Mouse (Mus musculus) lung, postnatal 36 days (tissue): ENCODE data around the gene Helt.
"Not testable (repeated sequence)": the region's sequence is repeated elsewhere in the genome, so short reads cannot be mapped to it uniquely, and the experiment has no call there.

Experiments
- DNase-seq: peaks from one replicate; pipeline ENCODE4 v3.0.0; 2022; ENCODE audit warnings: mixed read lengths

Gene Helt

DNA sequence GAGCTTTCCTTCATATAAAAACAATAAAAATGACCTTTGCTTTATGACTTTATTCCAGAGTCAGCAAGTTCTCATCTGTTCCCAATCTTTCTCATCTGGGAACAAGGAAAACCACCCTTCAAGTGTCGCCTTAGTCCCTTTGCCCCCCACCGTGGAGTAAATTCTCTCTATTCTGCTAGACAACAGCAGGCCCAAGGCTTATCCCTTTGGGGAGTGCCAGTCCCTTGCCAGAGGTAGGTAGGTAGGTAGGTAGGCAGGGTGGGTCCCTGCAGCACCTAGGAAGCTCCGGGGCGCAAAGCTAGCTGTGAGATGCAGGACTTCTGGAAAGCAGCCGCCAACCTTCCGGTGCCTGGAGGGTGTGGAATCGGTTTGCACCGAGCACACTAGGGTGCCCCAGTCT lies 1.5 kb upstream of the Helt start:
- DNase-seq: no peak

DNA sequence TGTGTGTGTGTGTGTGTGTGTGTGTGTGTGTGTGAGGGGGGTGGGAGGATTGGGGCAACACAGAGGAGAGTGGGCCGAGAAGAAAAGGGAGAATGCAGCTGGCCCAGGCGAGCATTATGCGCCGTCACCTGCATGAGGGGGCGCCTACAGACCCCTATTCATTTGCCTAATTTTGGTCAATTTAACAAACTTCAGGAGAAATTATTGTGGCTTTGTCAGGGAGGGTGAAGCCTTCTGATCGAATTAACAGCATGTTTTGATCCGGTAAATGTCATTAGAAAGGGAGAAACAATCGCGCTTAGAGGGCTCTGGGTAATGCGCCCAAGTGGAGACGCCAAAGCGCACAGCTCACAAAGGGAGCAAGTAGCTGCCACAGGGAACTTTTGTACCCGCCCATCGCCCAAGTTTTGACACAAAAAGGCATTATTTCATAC lies 647 bp upstream of the Helt start:
- DNase-seq: no peak

DNA sequence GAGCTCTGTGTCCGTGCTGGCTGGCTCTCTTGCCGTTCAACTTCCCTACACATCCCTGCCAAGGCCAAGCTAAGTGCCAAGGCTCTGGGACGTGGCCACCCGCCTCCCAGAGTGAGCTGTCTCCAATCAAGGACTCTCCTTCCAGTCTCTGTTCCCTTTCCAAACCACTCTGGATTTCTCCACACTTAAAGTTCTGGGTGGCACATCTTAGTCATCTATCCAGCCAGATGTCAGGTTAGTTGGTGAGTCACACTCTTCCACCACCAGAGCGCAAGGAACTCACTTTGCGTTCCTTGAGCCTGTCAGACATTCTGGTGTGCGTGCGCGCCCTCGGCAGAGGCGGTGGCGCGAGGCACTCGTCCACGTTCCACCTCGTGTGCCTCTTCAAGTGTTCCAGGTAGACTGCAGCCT lies 725 bp downstream of the Helt start:
- no peak for DNase-seq

DNA sequence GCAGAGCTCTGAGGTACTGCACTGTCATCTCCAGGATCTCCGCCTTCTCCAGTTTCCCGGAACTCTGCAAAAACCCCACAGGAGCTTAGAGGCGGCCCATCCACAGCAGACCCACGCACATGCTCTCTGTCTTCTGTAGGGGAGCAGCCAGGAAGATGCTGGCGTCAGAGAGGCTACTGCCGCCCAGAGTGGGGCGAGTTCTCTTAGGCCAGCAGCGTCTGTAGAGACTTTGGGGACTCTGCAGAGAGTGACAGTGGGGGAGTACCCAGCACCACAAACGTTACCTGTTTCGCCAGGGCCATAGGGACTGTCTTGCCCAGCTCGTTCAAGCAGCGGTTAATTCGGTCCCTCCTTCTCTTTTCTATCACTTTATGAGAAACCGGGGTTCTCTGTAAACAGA lies 1.3 kb downstream of the Helt start:
- no peak for DNase-seq

DNA sequence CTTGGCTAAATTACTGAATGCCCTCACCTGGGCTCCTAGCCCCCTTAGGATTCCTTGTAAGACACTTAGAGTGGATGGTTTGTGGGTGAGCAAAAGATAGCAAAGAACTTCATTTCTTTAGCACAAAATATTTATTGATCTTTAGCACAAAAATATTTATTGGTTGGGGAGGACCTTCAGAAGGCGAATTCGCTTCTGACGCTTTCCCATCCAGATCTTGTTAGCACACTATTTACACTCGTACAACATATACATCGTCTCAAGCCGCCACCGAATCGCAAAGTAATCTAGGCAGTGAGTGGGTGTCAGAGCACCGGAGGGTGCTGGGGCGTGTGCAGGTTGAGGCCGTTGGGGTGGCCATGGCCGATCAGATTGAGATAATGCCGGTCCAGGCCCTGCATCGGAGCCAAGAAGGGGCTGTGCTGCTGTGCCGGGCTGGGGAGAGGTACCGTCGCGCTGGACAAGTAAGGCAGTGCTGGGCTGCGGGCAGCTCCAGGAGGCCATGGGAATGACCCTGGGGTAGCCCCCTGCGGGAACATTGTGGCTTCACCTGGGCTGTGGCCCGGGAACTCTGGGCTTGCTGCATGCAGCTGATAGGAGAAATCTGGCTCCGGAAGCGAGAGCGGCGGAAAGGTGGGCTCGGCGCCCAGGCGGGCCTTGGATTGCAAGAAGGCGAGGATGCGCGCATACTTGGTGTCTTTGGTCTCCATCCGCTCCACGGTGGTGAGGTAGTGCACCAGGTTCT lies 2.4 kb downstream of the Helt start:
- no peak for DNase-seq

DNA sequence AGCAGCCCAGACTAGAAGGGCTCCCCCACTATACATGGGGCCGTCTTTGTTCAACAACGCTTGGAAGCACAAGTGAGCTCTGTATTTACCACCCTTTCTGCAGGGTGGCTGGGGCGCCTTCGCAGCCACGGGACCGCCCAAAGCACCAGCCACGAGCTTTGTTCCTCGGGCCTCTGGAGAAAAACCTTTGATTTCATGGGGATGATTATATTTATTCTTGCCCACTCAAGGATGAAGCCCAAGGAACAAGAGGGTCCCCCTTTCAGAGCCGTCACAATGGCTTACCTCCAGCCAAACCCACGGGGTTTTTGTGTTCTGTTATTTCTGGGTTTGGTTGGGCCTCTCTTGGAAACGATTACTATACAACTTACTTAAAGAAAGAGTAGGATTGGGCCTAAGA lies 5.2 kb downstream of the Helt start:
- no peak for DNase-seq

DNA sequence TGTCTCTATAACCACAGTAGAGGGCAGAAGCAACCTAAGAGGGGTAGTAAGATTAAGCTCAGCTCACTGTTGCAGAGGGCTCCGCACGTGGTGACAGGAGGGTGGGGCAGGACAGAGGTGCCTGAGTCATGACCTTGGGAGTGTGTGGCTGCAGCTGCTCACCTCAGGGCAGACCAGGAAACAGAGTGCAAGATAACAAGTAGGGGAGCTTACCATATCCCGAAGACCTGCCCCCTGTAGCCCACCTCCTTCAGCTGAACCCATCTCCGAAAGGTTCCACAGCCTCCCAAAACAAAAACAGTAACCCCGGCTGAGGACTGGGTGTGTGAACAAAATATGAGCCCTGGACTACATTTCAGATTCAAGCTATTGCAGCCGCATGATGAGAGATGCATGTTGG lies 6.5 kb downstream of the Helt start:
- no peak for DNase-seq

DNA sequence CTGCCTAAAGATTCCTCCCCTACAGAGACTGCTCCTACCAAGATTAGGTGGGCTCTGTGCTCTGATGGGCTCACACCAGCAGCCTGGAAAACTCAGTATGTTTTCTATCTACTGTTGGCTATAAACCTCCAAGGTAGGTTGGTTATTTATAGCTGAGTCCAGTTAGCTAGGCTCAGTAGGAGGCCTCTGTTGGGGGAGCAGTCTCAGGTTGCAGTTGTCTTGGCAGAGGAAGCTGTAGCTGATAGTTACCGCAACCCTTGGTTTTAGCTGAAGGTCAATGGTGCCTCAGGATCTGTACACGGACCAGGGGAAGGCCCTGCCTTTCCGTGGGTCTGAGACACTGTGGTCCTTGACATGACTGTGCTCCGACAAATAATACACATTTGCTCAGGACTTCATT lies 8.5 kb downstream of the Helt start:
- DNase-seq: no peak

DNA sequence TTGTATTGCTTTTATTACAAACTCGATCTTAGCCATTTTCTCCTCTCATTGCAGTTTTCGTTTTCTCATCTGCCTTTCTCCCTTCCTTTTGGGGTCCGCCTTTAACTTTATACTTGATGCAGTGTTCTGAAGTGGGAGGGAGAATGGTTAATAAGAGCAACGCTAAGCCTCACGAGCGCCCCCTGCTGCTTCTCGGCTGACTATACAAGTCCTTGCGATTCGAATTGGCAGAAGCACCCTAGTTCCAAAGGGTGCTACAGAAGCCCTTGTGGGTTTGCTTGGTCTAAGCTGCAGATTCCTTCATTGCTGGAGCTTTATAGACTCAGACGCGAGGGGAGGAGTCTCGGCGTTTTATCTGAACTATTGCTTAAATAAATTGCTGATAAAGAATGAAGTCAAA lies 12.9 kb downstream of the Helt start:
- DNase-seq: peak; percentile 82

DNA sequence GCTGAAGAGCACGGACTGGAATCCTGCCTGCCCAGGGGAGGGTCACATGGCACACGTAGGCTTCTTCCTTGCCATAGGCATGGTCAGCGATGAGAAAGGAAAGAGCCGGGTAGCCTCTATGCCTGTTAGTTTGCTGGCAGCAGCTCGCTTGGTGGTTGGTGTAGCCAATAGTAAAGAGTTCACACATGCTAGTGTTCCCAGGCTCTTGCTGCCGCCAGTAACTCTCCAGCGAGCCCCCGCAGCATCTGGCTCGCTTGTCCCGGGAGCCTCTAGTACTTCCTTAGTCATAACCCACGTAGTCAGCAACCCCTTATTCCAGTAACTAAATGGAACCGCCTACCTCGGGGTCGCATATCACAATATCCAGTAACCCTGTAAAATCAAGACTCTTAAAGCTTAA lies 17.5 kb downstream of the Helt start:
- no peak for DNase-seq

DNA sequence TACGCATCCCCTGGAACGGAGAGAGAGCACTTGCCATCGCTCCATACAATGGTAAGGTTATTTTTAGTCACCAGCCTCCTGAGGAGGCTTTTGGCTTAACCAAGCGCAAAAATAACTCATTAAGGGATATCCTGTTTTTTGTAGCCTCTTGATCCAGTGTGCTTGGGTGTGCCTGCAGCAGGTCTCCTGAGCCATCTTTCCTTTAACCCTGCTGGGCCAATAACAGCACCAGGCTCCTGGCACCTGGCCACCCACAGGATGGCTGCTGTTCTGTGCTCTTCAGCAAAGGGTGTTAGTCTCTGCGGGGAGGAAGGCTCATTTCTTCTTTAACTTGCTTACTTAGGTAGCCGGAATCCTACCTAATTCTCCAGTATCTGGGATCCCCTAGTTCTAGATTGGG lies 23.7 kb downstream of the Helt start:
- DNase-seq: no peak

DNA sequence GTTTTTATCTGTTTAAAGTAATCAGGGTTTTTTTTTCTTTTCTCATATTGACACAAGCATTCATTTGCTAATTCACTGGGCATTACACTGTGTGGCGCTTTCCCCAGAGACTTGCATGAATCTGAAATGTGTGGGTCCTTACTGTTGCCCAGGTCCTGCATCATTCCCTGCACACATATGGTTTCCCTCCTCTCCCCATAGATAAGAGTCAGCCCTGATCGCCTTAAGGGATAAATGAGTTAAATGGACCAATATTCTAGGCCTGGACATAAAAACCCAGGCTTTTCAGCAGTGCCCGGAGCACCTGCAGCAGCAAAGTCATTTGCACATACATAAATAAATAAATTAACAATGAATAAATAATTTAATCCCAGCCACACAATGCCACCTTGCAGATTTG lies 24.3 kb downstream of the Helt start:
- DNase-seq: no peak

DNA sequence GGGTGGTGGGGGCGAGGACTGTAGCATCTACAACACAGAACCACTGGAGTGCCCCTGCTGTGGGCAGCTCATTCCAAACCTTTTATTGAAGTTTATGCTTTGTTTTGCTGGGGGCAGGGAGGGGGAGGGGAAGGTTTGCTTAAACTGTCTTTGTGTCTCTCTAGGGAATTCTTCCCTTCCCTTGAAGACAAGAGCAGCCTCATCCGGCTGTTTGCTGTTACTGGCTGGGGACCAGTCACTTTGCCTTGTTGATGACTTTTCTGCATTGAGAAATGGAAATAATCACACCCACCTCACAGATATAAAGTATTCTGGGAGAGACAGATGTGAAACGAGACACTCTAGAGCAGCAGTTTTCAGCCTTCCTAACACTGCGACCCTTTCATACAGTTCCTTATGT lies 27.7 kb downstream of the Helt start:
- no peak for DNase-seq

DNA sequence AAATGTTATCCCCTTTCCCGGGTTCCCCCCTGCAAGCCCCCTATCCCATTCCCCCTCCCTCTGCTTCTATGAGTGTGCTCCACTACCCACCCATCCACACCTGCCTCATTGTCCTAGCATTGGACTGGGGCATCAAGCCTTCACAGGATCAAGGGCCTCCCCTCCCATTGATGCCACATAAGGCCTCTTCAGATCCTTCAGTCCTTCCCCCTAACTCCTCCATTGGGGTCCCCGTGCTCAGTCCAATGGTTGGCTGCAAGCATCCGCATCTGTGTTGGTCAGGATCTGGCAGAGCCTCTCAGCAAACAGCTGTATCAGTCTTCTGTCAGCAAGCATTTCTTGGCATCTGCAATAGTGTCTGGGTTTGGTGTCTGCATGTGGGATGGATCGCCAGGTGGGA lies 30.3 kb downstream of the Helt start:
- DNase-seq: not testable (repeated sequence)

DNA sequence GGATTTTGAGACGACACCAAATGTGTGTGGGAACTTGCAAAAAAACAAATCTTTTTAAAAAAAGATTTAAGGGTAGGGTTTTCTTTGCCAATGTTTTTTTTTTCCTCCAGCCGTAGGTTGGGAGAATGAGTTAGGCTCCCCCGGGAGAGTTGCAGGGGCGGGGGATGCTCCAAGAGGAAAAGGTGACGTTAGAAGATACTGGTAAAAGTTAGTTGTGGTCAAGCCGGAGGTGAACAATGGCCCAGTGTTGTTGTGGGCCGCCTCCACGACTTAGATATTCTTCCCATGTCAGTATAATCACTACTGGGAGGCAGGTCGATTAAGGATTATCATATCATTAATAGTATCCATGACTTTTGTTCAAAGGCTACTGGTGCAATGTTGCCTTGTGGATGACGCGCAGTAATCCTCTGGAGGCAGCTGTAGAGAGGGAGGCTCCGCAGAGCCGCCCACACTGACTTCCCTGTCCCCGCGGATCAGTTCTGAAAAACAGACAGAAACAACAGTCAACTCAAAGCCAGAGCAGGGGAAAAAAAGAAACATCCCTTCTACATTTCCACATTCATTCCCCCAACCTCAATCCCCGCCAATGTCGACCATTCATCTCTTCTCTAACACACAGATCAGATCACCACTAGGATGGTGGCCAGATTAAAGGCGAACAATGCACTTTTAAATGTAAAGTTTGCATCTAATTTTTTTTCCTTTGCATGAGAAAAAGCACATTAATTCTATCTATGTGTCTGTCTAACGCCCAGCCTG lies 36.4 kb downstream of the Helt start:
- no peak for DNase-seq

DNA sequence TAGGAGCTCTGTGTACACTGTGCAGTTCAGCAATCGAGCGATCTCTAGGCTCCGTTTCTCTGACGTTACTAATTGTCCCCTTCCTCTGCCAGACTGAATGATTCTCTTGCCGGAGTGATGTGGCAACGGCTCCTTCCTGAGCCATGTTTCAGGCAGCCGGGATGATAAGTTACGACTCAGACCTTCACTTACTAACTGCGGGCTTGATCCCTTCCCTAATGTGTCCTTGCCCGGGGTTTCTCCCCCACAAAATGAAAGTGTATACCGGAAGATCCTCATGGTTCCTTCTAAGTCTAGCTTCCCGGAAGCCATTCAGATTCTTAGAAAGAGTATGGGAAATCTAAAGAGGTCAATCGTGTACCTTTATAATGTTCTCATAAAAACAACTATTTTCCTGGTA lies 42.0 kb downstream of the Helt start:
- no peak for DNase-seq

DNA sequence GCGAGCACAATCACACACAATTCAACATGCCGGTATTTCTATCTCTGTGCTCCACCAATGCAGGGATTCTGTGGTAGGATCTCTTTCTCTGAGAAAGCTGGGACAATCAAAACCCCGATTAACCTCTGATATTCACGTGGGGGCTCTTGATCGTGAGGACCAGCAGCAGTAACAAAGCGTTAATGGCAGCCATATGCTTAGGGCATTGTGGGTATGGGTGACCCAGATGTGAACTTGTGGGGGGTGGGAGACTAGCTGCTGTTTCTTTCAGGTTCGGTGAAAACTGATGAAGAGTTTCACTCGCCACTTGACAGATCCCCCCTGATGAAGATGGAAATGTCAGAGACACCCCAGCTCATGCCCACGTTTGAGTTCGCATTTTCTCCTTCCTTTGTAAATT lies 42.9 kb downstream of the Helt start:
- no peak for DNase-seq

DNA sequence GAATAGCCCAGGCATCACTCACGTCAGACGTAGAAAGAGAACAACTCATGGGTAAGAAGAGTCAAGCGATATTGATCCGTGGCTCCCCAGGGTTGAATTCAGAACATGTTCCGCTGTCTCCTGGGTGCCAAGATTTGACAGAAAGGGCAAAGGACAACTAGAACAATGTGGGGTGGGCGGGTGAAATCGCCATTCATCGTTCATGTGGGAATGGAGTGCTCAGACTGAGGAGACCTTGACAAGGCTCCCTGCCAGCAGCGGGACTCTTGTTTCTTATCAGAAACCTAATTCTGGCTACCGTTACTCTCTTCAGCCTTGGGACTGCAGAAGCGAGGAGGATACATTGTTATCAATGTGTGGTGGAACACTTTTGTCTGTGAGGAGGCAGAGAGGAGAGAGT lies 48.1 kb downstream of the Helt start:
- no peak for DNase-seq

DNA sequence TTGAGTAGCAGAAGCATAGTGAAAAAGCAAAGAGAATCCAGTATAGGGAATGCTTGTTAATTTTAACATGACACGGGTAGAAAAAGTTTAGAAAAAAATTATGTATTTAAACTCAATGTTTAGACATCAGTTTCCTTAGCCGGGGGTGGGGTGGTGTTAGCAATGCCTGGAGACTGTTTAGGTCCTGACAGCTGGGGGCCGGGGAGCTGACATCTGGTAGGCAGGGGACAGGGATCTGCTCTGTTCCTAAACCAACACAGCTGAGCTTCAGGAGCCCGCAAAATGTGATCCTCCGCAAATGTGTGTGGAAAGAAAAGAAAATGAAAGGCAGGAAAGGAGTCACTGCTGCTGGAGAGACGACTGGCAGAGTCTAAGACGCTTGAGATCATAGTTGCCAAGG lies 51.5 kb downstream of the Helt start:
- no peak for DNase-seq
